Mouse (Mus musculus) testis, adult 2 months (tissue): ENCODE data around the gene Plekhg2.

Source experiments
- CTCF ChIP-seq: fragments of 200-500 bp; IDR thresholded peaks from 2 replicates; pipeline ENCODE4 v1.5.1; 2012; ENCODE audit warnings: low read depth, mild to moderate bottlenecking, inconsistent platforms, low read length, moderate library complexity; ENCODE audit not compliant: control insufficient read depth, insufficient read depth, insufficient replicate concordance
- POLR2A ChIP-seq: fragments of 200-500 bp; IDR thresholded peaks from 2 replicates; pipeline ENCODE4 v1.6.1; 2012; ENCODE audit warnings: low read depth, mild to moderate bottlenecking, inconsistent platforms, low read length, moderate library complexity; ENCODE audit not compliant: control insufficient read depth

GRCm38 (mm10) chr7:28328260-28328659, 44.1 kb downstream of the Plekhg2 start:
- TF ChIP-seq CTCF, result no peak
- TF ChIP-seq POLR2A, result no peak
